8 mouse cellular contexts compared by ENCODE assay signal in the genomic region with DNA sequence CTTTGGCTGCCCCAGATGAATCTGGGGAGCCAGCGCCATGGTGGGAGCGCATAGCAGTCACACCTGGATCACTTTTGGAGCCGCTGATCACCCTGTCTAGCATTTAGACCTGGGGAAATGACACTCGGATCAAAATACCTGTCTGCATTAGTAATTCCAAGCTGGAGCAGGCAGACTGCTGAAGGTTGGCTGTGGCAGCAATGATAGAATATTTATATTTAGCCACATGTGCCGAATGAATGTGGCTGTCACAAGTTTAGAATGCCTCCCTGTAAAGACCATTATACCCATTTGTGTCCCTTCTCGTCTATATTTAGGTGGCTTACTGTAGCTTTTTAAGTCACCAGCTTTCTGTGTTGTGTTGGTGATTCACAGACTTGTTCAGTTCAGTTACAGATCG. TPM values are rescaled to one million over a fixed set of nuclear protein-coding genes. Genes with fewer than 3 reads are reported as not detected.
DNase-seq lines count a peak whose midpoint lies in the region; ATAC-seq and TF ChIP-seq lines count a peak whose summit lies in the region.

No protein-coding gene starts in this region.

- H3K36me3 ChIP-seq in intestine, embryonic 15.5 days, result no peaks in the 10 kb centered on the region
- H3K36me3 ChIP-seq in intestine, embryonic 16.5 days (ENCODE audit: control insufficient read depth, insufficient read depth, low read length), result no peaks in the 10 kb centered on the region
- no peaks in the 10 kb centered on the region for H3K36me3 ChIP-seq in limb, embryonic 15.5 days

- H3K9ac ChIP-seq in intestine, embryonic 15.5 days, result no peak overlapping the region
- no peak overlapping the region for H3K9ac ChIP-seq in intestine, embryonic 16.5 days (ENCODE audit: low read depth, low read length)
- 0 out of 2 replicates have a peak overlapping the region, but pooled peaks have one; percentile 4 for H3K9ac ChIP-seq in limb, embryonic 15.5 days

- no peak for TF ChIP-seq POLR2A in bone marrow, adult 2 months (IDR thresholded peaks at IDR 0.05; ENCODE audit: borderline replicate concordance, control insufficient read depth, low read depth, low read length)

- ATAC-seq in intestine, embryonic 15.5 days, result no peak
- no peak for ATAC-seq in intestine, embryonic 16.5 days
- no peak for ATAC-seq in limb, embryonic 15.5 days (ENCODE audit: insufficient number of reproducible peaks, low FRiP score, low TSS enrichment, low read depth)

- no peak overlapping the region for H3K27ac ChIP-seq in intestine, embryonic 15.5 days
- H3K27ac ChIP-seq in intestine, embryonic 16.5 days (ENCODE audit: low read length), result no peak overlapping the region
- no peak overlapping the region for H3K27ac ChIP-seq in bone marrow, adult 2 months (ENCODE audit: control insufficient read depth, insufficient read depth, low read depth, low read length, poor library complexity)
- H3K27ac ChIP-seq in limb, embryonic 15.5 days, result no peak overlapping the region

- no peak overlapping the region for H3K4me3 ChIP-seq in intestine, embryonic 15.5 days (replicated peaks)
- H3K4me3 ChIP-seq in intestine, embryonic 16.5 days (ENCODE audit: low read length), result no peak overlapping the region
- H3K4me3 ChIP-seq in bone marrow, adult 2 months (replicated peaks; ENCODE audit: control insufficient read depth, low read depth, low read length), result peak overlapping the region; percentile 52
- peak overlapping the region; percentile 76 for H3K4me3 ChIP-seq in limb, embryonic 15.5 days

- DNase-seq in heart, adult 9 months (ENCODE audit: low spot score in 2 of 2), result peak; percentile 25 to 36
- no peak for DNase-seq in spleen, postnatal 14 days (ENCODE audit: low spot score in 2 of 2)
- no peak for DNase-seq in right cerebral cortex, postnatal 10 days (ENCODE audit: low spot score in 2 of 2)
- DNase-seq in adrenal gland, adult 8-10 months, result no peak

- peak overlapping the region; percentile 97; the same call in 1 of the 2 replicates for H3K4me2 ChIP-seq in intestine, embryonic 15.5 days (replicated peaks)
- H3K4me2 ChIP-seq in intestine, embryonic 16.5 days (ENCODE audit: low read depth, low read length), result no peak overlapping the region
- H3K4me2 ChIP-seq in limb, embryonic 15.5 days, result peak overlapping the region; percentile 94; the same call in 1 of the 2 replicates

- H3K9me3 ChIP-seq in intestine, embryonic 15.5 days, result no peaks in the 10 kb centered on the region
- peaks cover 5% of the 10 kb centered on the region; the same call in 1 of the 2 replicates for H3K9me3 ChIP-seq in intestine, embryonic 16.5 days (ENCODE audit: control insufficient read depth, low read length)
- H3K9me3 ChIP-seq in limb, embryonic 15.5 days, result no peaks in the 10 kb centered on the region

- TF ChIP-seq CTCF in bone marrow, adult 2 months (IDR thresholded peaks at IDR 0.05; ENCODE audit: control insufficient read depth, insufficient read depth, low read length), result no peak

- peaks cover 3% of the 10 kb centered on the region for H3K4me1 ChIP-seq in intestine, embryonic 15.5 days (replicated peaks)
- H3K4me1 ChIP-seq in intestine, embryonic 16.5 days (ENCODE audit: control insufficient read depth, insufficient read depth, low read length), result peaks cover 5% of the 10 kb centered on the region; the same call in 1 of the 2 replicates
- H3K4me1 ChIP-seq in bone marrow, adult 2 months (ENCODE audit: control insufficient read depth, insufficient read depth, low read length), result no peaks in the 10 kb centered on the region; the same call in 1 of the 2 replicates
- peaks cover 11% of the 10 kb centered on the region for H3K4me1 ChIP-seq in limb, embryonic 15.5 days

- 83% methylated on average over 7 of the region's 7 CpGs for WGBS in intestine, embryonic 15.5 days
- 85% methylated on average over 7 of the region's 7 CpGs for WGBS in intestine, embryonic 16.5 days
- WGBS in bone marrow, adult 2 months, result 83% methylated on average over 7 of the region's 7 CpGs
- 75% methylated on average over 7 of the region's 7 CpGs for WGBS in limb, embryonic 15.5 days

- H3K27me3 ChIP-seq in intestine, embryonic 15.5 days (replicated peaks), result peaks cover 7% of the 10 kb centered on the region
- peaks cover 9% of the 10 kb centered on the region; the same call in 1 of the 2 replicates for H3K27me3 ChIP-seq in intestine, embryonic 16.5 days (replicated peaks; ENCODE audit: control insufficient read depth, insufficient read depth, low read length)
- peaks cover 3% of the 10 kb centered on the region; the same call in 1 of the 2 replicates for H3K27me3 ChIP-seq in limb, embryonic 15.5 days

RNA-seq across cellular contexts. Expression of gene Dnaja4, which starts 2.1 kb away (rescaled TPM):
- 4.1 and 4.3 TPM in 2 replicates for polyA plus RNA-seq in intestine, embryonic 15.5 days (2015; fragmentation: Nextera tagmentation; extraction: Ambion mirVana)
- 3.9 and 4.5 TPM in 2 replicates for polyA plus RNA-seq in intestine, embryonic 16.5 days (2015; fragmentation: Nextera tagmentation; extraction: Ambion mirVana)
- 24.8 and 26.9 TPM in 2 replicates for polyA plus RNA-seq in bone marrow, adult 2 months (2011; ENCODE audit: insufficient read depth, insufficient read length, low replicate concordance, missing spikeins)
- 10.1 and 14.8 TPM in 2 replicates for polyA plus RNA-seq in limb, embryonic 15.5 days (2015; fragmentation: Nextera tagmentation; extraction: Ambion mirVana)
- 10 to 100 TPM; 25.6 to 30.9 (median 28.1) TPM for total RNA-seq in adrenal gland, adult 8-10 months (2022)

RNA-seq across cellular contexts. Expression of gene Wdr61, which starts 33.6 kb away (rescaled TPM):
- 149 and 152 TPM in 2 replicates for polyA plus RNA-seq in intestine, embryonic 15.5 days (2015; fragmentation: Nextera tagmentation; extraction: Ambion mirVana)
- polyA plus RNA-seq in intestine, embryonic 16.5 days (2015; fragmentation: Nextera tagmentation; extraction: Ambion mirVana), result 142 and 148 TPM in 2 replicates
- polyA plus RNA-seq in bone marrow, adult 2 months (2011; ENCODE audit: insufficient read depth, insufficient read length, low replicate concordance, missing spikeins), result 28.3 and 30.4 TPM in 2 replicates
- 150 and 151 TPM in 2 replicates for polyA plus RNA-seq in limb, embryonic 15.5 days (2015; fragmentation: Nextera tagmentation; extraction: Ambion mirVana)
- 10 to 100 TPM; 65.7 to 74.8 (median 70.1) TPM for total RNA-seq in adrenal gland, adult 8-10 months (2022)

RNA-seq across cellular contexts. Expression of gene Acsbg1, which starts 39.1 kb away (rescaled TPM):
- 0.16 and 0.52 TPM in 2 replicates for polyA plus RNA-seq in intestine, embryonic 15.5 days (2015; fragmentation: Nextera tagmentation; extraction: Ambion mirVana)
- 0.15 and 0.91 TPM in 2 replicates for polyA plus RNA-seq in intestine, embryonic 16.5 days (2015; fragmentation: Nextera tagmentation; extraction: Ambion mirVana)
- polyA plus RNA-seq in bone marrow, adult 2 months (2011; ENCODE audit: insufficient read depth, insufficient read length, low replicate concordance, missing spikeins), result 0.66 TPM in 1 of 2 replicates, not detected in the other
- polyA plus RNA-seq in limb, embryonic 15.5 days (2015; fragmentation: Nextera tagmentation; extraction: Ambion mirVana), result 5.3 and 6.0 TPM in 2 replicates
- 100 to 1,000 TPM; 259 to 564 (median 438) TPM for total RNA-seq in adrenal gland, adult 8-10 months (2022)

Comparison
In these comparisons a context has a peak if more than half of its experiments do, and no peak if none do; other contexts are left out.
1. H3K4me3 ChIP-seq: peak in bone marrow, adult 2 months (single experiment) and limb, embryonic 15.5 days (single experiment); none in intestine, embryonic 15.5 days (single experiment) and intestine, embryonic 16.5 days (single experiment).
2. DNase-seq: peak in heart, adult 9 months (2 of 2); none in spleen, postnatal 14 days (0 of 2), right cerebral cortex, postnatal 10 days (0 of 2) and adrenal gland, adult 8-10 months (single experiment).